Mouse (Mus musculus): Measurements from ENCODE around the gene Hmx2.

DNA sequence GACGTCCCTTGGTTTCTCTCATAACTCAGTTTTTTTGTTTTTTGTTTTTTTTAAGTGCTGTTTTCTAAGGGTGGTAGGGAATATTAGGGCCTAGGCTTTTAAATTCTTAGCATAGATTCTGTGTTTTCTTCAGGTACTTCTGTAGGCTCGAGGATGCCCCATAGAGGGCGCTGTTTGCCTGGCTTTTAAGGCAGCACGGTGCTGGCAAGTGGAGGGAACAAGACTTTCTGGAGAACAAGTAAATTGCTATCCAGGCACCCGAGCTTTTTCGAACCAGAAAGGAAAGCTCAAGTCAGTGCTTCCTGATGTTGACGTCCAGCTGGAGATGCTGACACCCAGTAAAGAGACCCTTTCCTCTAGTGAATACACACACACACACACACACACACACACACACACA, 8.6 kb upstream of the Hmx2 start:
- TF ChIP-seq CTCF (IDR thresholded peaks at IDR 0.05; ENCODE audit: extremely low read depth, insufficient read length, insufficient replicate concordance, low read depth, low read length) (peak; percentile 83; the same call in 1 of the 2 replicates), POLR2A (IDR thresholded peaks at IDR 0.05; ENCODE audit: low read depth, low read length) (no peak)
